Mouse (Mus musculus): Measurements from ENCODE around the gene Sesn2. TPM values are rescaled to one million over a fixed set of nuclear protein-coding genes. Genes with fewer than 3 reads are reported as not detected.
A peak's percentile ranks its signal among the peaks of the same experiment; 100 is the strongest.

The Sesn2 gene
- polyA plus RNA-seq, 1 experiment from 2014 or later: 6.4 TPM

GRCm38 (mm10) chr4:132477833-132478232 lies 32.5 kb downstream of the Sesn2 start:
- H3K27me3 ChIP-seq (replicated peaks; ENCODE audit: control insufficient read depth, insufficient read depth, low read length): no peaks in the 10 kb centered on the region
- no peak overlapping the region for H3K4me3 ChIP-seq (ENCODE audit: low read depth, low read length)
- no peak overlapping the region for H3K27ac ChIP-seq (replicated peaks; ENCODE audit: low read depth, low read length)
- H3K9ac ChIP-seq (ENCODE audit: low read depth, low read length): no peak overlapping the region
- H3K4me2 ChIP-seq (ENCODE audit: low read depth, low read length): no peak overlapping the region
- H3K4me1 ChIP-seq (ENCODE audit: control insufficient read depth, insufficient read depth, low read length): no peaks in the 10 kb centered on the region
- H3K9me3 ChIP-seq (ENCODE audit: control insufficient read depth, low read length): no peaks in the 10 kb centered on the region
- ATAC-seq (ENCODE audit: low read depth) (no peak), DNase-seq (ENCODE audit: low spot score) (no peak)
- no peaks in the 10 kb centered on the region for H3K36me3 ChIP-seq (ENCODE audit: control insufficient read depth, insufficient read depth, low read length)
- 90% methylated on average over 8 of the region's 8 CpGs for WGBS

- Histone ChIP-seq H3K27me3 (replicated peaks; ENCODE audit: control insufficient read depth, insufficient read depth, low read length) (no peaks in the 10 kb centered on the region), H3K9ac (ENCODE audit: low read depth, low read length) (no peak overlapping the region), H3K27ac (replicated peaks; ENCODE audit: low read depth, low read length) (no peak overlapping the region), H3K36me3 (ENCODE audit: control insufficient read depth, insufficient read depth, low read length) (no peaks in the 10 kb centered on the region), H3K4me3 (ENCODE audit: low read depth, low read length) (no peak overlapping the region), H3K9me3 (ENCODE audit: control insufficient read depth, low read length) (no peaks in the 10 kb centered on the region), H3K4me2 (ENCODE audit: low read depth, low read length) (no peak overlapping the region), H3K4me1 (ENCODE audit: control insufficient read depth, insufficient read depth, low read length) (no peaks in the 10 kb centered on the region)
- no peak for ATAC-seq (ENCODE audit: low read depth)
- DNase-seq (ENCODE audit: low spot score): no peak
- 78% methylated on average over 13 of the region's 13 CpGs for WGBS
Measured at GRCm38 (mm10) chr4:132475895-132476878, 34.1 kb downstream of the Sesn2 start.

GRCm38 (mm10) chr4:132474631-132475030 lies 35.7 kb downstream of the Sesn2 start:
- Histone ChIP-seq H3K27ac (replicated peaks; ENCODE audit: low read depth, low read length) (no peak overlapping the region), H3K4me1 (ENCODE audit: control insufficient read depth, insufficient read depth, low read length) (no peaks in the 10 kb centered on the region), H3K36me3 (ENCODE audit: control insufficient read depth, insufficient read depth, low read length) (no peaks in the 10 kb centered on the region), H3K4me2 (ENCODE audit: low read depth, low read length) (no peak overlapping the region), H3K4me3 (ENCODE audit: low read depth, low read length) (no peak overlapping the region), H3K9ac (ENCODE audit: low read depth, low read length) (no peak overlapping the region), H3K27me3 (replicated peaks; ENCODE audit: control insufficient read depth, insufficient read depth, low read length) (no peaks in the 10 kb centered on the region), H3K9me3 (ENCODE audit: control insufficient read depth, low read length) (no peaks in the 10 kb centered on the region)
- ATAC-seq (ENCODE audit: low read depth) (no peak), DNase-seq (ENCODE audit: low spot score) (no peak)
- WGBS: 68% methylated on average over 4 of the region's 4 CpGs

GRCm38 (mm10) chr4:132473411-132473810 lies 36.9 kb downstream of the Sesn2 start:
- Histone ChIP-seq H3K4me3 (ENCODE audit: low read depth, low read length) (no peak overlapping the region), H3K27me3 (replicated peaks; ENCODE audit: control insufficient read depth, insufficient read depth, low read length) (no peaks in the 10 kb centered on the region), H3K4me1 (ENCODE audit: control insufficient read depth, insufficient read depth, low read length) (no peaks in the 10 kb centered on the region), H3K27ac (replicated peaks; ENCODE audit: low read depth, low read length) (no peak overlapping the region), H3K9ac (ENCODE audit: low read depth, low read length) (no peak overlapping the region), H3K36me3 (ENCODE audit: control insufficient read depth, insufficient read depth, low read length) (no peaks in the 10 kb centered on the region), H3K9me3 (ENCODE audit: control insufficient read depth, low read length) (no peaks in the 10 kb centered on the region), H3K4me2 (ENCODE audit: low read depth, low read length) (no peak overlapping the region)
- DNase-seq (ENCODE audit: low spot score) (no peak), ATAC-seq (ENCODE audit: low read depth) (no peak)
- WGBS: 86% methylated on average over 9 of the region's 9 CpGs

GRCm38 (mm10) chr4:132469873-132470272 lies 40.4 kb downstream of the Sesn2 start:
- no peaks in the 10 kb centered on the region for H3K36me3 ChIP-seq (ENCODE audit: control insufficient read depth, insufficient read depth, low read length)
- H3K9me3 ChIP-seq (ENCODE audit: control insufficient read depth, low read length): no peaks in the 10 kb centered on the region
- no peak overlapping the region for H3K9ac ChIP-seq (ENCODE audit: low read depth, low read length)
- H3K4me1 ChIP-seq (ENCODE audit: control insufficient read depth, insufficient read depth, low read length): no peaks in the 10 kb centered on the region
- no peak for ATAC-seq (ENCODE audit: low read depth)
- no peak overlapping the region for H3K27ac ChIP-seq (replicated peaks; ENCODE audit: low read depth, low read length)
- DNase-seq (ENCODE audit: low spot score): no peak
- no peaks in the 10 kb centered on the region for H3K27me3 ChIP-seq (replicated peaks; ENCODE audit: control insufficient read depth, insufficient read depth, low read length)
- H3K4me2 ChIP-seq (ENCODE audit: low read depth, low read length): no peak overlapping the region
- H3K4me3 ChIP-seq (ENCODE audit: low read depth, low read length): no peak overlapping the region
- 0% methylated on average over 3 of the region's 3 CpGs for WGBS

GRCm38 (mm10) chr4:132464255-132464613 lies 46.1 kb downstream of the Sesn2 start:
- Histone ChIP-seq H3K4me3 (ENCODE audit: low read depth, low read length) (peak overlapping the region; percentile 78), H3K9me3 (ENCODE audit: control insufficient read depth, low read length) (no peaks in the 10 kb centered on the region), H3K4me1 (ENCODE audit: control insufficient read depth, insufficient read depth, low read length) (0 out of 2 replicates have a peak, but pooled peaks cover 10% of the 10 kb centered on the region), H3K27ac (replicated peaks; ENCODE audit: low read depth, low read length) (peak overlapping the region; percentile 22), H3K27me3 (replicated peaks; ENCODE audit: control insufficient read depth, insufficient read depth, low read length) (no peaks in the 10 kb centered on the region), H3K9ac (ENCODE audit: low read depth, low read length) (peak overlapping the region; percentile 84), H3K4me2 (ENCODE audit: low read depth, low read length) (peak overlapping the region; percentile 83), H3K36me3 (ENCODE audit: control insufficient read depth, insufficient read depth, low read length) (peaks cover 23% of the 10 kb centered on the region)
- 2% methylated on average over 5 of the region's 5 CpGs for WGBS
- DNase-seq (ENCODE audit: low spot score): no peak
- ATAC-seq (ENCODE audit: low read depth): peak; percentile 30

- Histone ChIP-seq H3K4me3 (ENCODE audit: low read depth, low read length) (peak within 1 kb of the TSS; percentile 78), H3K36me3 (ENCODE audit: control insufficient read depth, insufficient read depth, low read length) (peaks cover 29% of the 10 kb centered on the region), H3K9ac (ENCODE audit: low read depth, low read length) (peak within 1 kb of the TSS; percentile 84), H3K4me2 (ENCODE audit: low read depth, low read length) (peak within 1 kb of the TSS; percentile 83), H3K4me1 (ENCODE audit: control insufficient read depth, insufficient read depth, low read length) (0 out of 2 replicates have a peak, but pooled peaks cover 10% of the 10 kb centered on the region), H3K27ac (replicated peaks; ENCODE audit: low read depth, low read length) (peak within 1 kb of the TSS; percentile 70), H3K27me3 (replicated peaks; ENCODE audit: control insufficient read depth, insufficient read depth, low read length) (no peaks in the 10 kb centered on the region), H3K9me3 (ENCODE audit: control insufficient read depth, low read length) (no peaks in the 10 kb centered on the region)
- ATAC-seq (ENCODE audit: low read depth) (peak; percentile 93), DNase-seq (ENCODE audit: low spot score) (peak; percentile 97)
- 0% methylated on average over 44 of the region's 44 CpGs for WGBS
Measured at GRCm38 (mm10) chr4:132463430-132464254, 46.7 kb downstream of the Sesn2 start, which contains the start of gene Med18. Gene Med18, minus strand, starts transcription at chr4:132463921.

- WGBS: 8% methylated on average over 11 of the region's 11 CpGs
- ATAC-seq (ENCODE audit: low read depth) (no peak), DNase-seq (ENCODE audit: low spot score) (no peak)
- peak overlapping the region; percentile 83 for H3K4me2 ChIP-seq (ENCODE audit: low read depth, low read length)
- peak overlapping the region; percentile 84 for H3K9ac ChIP-seq (ENCODE audit: low read depth, low read length)
- 0 out of 2 replicates have a peak, but pooled peaks cover 10% of the 10 kb centered on the region for H3K4me1 ChIP-seq (ENCODE audit: control insufficient read depth, insufficient read depth, low read length)
- no peaks in the 10 kb centered on the region for H3K9me3 ChIP-seq (ENCODE audit: control insufficient read depth, low read length)
- H3K36me3 ChIP-seq (ENCODE audit: control insufficient read depth, insufficient read depth, low read length): peaks cover 37% of the 10 kb centered on the region
- H3K27me3 ChIP-seq (replicated peaks; ENCODE audit: control insufficient read depth, insufficient read depth, low read length): no peaks in the 10 kb centered on the region
- H3K4me3 ChIP-seq (ENCODE audit: low read depth, low read length): peak overlapping the region; percentile 78
- H3K27ac ChIP-seq (replicated peaks; ENCODE audit: low read depth, low read length): peak overlapping the region; percentile 70; the same call in 1 of the 2 replicates
Measured at GRCm38 (mm10) chr4:132462836-132463235, 47.5 kb downstream of the Sesn2 start.

All from embryonic facial prominence, embryonic 14.5 days (tissue).